Comparison of ENCODE assay signal across 8 mouse cellular contexts in the genomic region with DNA sequence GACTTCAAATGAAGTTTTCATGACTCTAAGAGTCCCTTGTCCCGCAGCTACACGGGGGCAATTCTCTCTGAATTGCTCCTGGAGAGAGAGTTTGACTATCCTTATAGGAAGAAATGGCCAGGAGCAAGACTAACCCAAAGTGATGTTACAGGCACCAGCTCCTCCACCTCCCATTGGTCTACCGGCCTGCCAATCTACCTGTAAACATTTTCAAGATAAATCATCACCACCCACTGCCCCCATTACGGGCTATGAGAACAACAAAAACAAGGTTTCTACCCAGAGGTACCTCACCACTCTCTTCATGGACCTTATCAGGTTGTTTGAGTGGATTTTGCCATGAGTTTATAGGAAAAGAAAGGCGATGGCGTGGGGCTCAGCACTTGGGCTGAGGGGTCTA. TPM values are rescaled to one million over a fixed set of nuclear protein-coding genes. Genes with fewer than 3 reads are reported as not detected.
A peak's percentile ranks its signal among the peaks of the same experiment; 100 is the strongest.
DNase-seq lines count a peak whose midpoint lies in the region; ATAC-seq and TF ChIP-seq lines count a peak whose summit lies in the region.

No protein-coding gene starts in this region.

- intact Hi-C loops in left cerebral cortex, postnatal 4 days (cut with DNase I) = loop anchor here (10.0 kb wide), 2 partner anchors 153 to 293 kb away; no protein-coding TSS in a partner anchor

- WGBS in lung, embryonic 14.5 days = 31% methylated on average over 6 of the region's 6 CpGs
- WGBS in heart, embryonic 13.5 days = 37% methylated on average over 6 of the region's 6 CpGs
- WGBS in neural tube, embryonic 12.5 days = 40% methylated on average over 6 of the region's 6 CpGs

- H3K9me3 ChIP-seq in lung, embryonic 14.5 days (ENCODE audit: low read depth, low read length) = no peaks in the 10 kb centered on the region
- no peaks in the 10 kb centered on the region for H3K9me3 ChIP-seq in heart, embryonic 13.5 days
- H3K9me3 ChIP-seq in neural tube, embryonic 12.5 days = no peaks in the 10 kb centered on the region

- peak; percentile 41 for DNase-seq in lung, embryonic 14.5 days
- DNase-seq in lung, adult 18-20 months = no peak
- peak; percentile 46 for DNase-seq in kidney, postnatal 14 days
- no peak for DNase-seq in spleen, postnatal 14 days (ENCODE audit: low spot score in 2 of 2)
- no peak for DNase-seq in left cerebral cortex, postnatal 4 days

- peak overlapping the region; percentile 70 for H3K4me3 ChIP-seq in lung, embryonic 14.5 days (ENCODE audit: low read depth, low read length)
- peak overlapping the region; percentile 82 for H3K4me3 ChIP-seq in heart, embryonic 13.5 days
- H3K4me3 ChIP-seq in neural tube, embryonic 12.5 days = peak overlapping the region; percentile 46

- ATAC-seq in lung, embryonic 14.5 days (ENCODE audit: insufficient read depth) = no peak
- ATAC-seq in heart, embryonic 13.5 days (ENCODE audit: extremely low read depth, insufficient number of reproducible peaks, low FRiP score, low TSS enrichment) = no peak
- no peak for ATAC-seq in neural tube, embryonic 12.5 days (ENCODE audit: low FRiP score, low read depth)
- no peak for ATAC-seq in erythroid progenitor cell, adult 5-6 weeks (replicated peaks; ENCODE audit: low FRiP score, poor library complexity, severe bottlenecking)

- peak overlapping the region; percentile 70 for H3K9ac ChIP-seq in lung, embryonic 14.5 days
- H3K9ac ChIP-seq in heart, embryonic 13.5 days = peak overlapping the region; percentile 86
- no peak overlapping the region for H3K9ac ChIP-seq in neural tube, embryonic 12.5 days

- H3K36me3 ChIP-seq in lung, embryonic 14.5 days (ENCODE audit: insufficient read depth) = no peaks in the 10 kb centered on the region
- no peaks in the 10 kb centered on the region for H3K36me3 ChIP-seq in heart, embryonic 13.5 days
- H3K36me3 ChIP-seq in neural tube, embryonic 12.5 days = no peaks in the 10 kb centered on the region

- H3K27me3 ChIP-seq in lung, embryonic 14.5 days (ENCODE audit: insufficient read depth, low read length) = peaks cover 17% of the 10 kb centered on the region; the same call in 1 of the 2 replicates
- peaks cover 23% of the 10 kb centered on the region for H3K27me3 ChIP-seq in heart, embryonic 13.5 days (replicated peaks)
- H3K27me3 ChIP-seq in neural tube, embryonic 12.5 days (replicated peaks) = peaks cover 19% of the 10 kb centered on the region

- no peak for TF ChIP-seq CTCF in lung, embryonic 14.5 days (IDR thresholded peaks at IDR 0.05; ENCODE audit: low read depth)

- H3K27ac ChIP-seq in lung, embryonic 14.5 days (ENCODE audit: low read depth) = no peak overlapping the region
- H3K27ac ChIP-seq in heart, embryonic 13.5 days (replicated peaks) = 0 out of 2 replicates have a peak overlapping the region, but pooled peaks have one; percentile 28
- H3K27ac ChIP-seq in neural tube, embryonic 12.5 days = no peak overlapping the region

- peaks cover 7% of the 10 kb centered on the region for H3K4me1 ChIP-seq in lung, embryonic 14.5 days (ENCODE audit: insufficient read depth)
- H3K4me1 ChIP-seq in heart, embryonic 13.5 days = peaks cover 48% of the 10 kb centered on the region
- H3K4me1 ChIP-seq in neural tube, embryonic 12.5 days = peaks cover 31% of the 10 kb centered on the region

- peak overlapping the region; percentile 98 for H3K4me2 ChIP-seq in lung, embryonic 14.5 days
- peak overlapping the region; percentile 95 for H3K4me2 ChIP-seq in heart, embryonic 13.5 days
- peak overlapping the region; percentile 85 for H3K4me2 ChIP-seq in neural tube, embryonic 12.5 days (replicated peaks)

RNA-seq across cellular contexts. Expression of a gene that starts 1.4 kb away (rescaled TPM):
- polyA plus RNA-seq in lung, embryonic 14.5 days (2014; fragmentation: Nextera tagmentation; extraction: Ambion mirVana) = 11.4 and 15.5 TPM in 2 replicates
- 7.4 and 9.9 TPM in 2 replicates for polyA plus RNA-seq in heart, embryonic 13.5 days (2015; fragmentation: Nextera tagmentation; extraction: Ambion mirVana)
- polyA plus RNA-seq in neural tube, embryonic 12.5 days (2016; fragmentation: Nextera tagmentation; extraction: Ambion mirVana) = 3.8 and 4.5 TPM in 2 replicates
- 3.8 and 5.4 TPM in 2 replicates for total RNA-seq in erythroid progenitor cell, adult 5-6 weeks (2015; ENCODE audit: low replicate concordance)
- 0.68 and 0.90 TPM in 2 replicates for total RNA-seq in erythroid progenitor cell, adult 5-6 weeks (2017; ENCODE audit: low replicate concordance)
- total RNA-seq in left cerebral cortex, postnatal 4 days (2021) = 10 to 100 TPM; 18.3 to 19.0 TPM

Comparison
In these comparisons a context has a peak if more than half of its experiments do, and no peak if none do; other contexts are left out.
1. DNase-seq: peak in lung, embryonic 14.5 days (single experiment) and kidney, postnatal 14 days (single experiment); none in lung, adult 18-20 months (0 of 2), spleen, postnatal 14 days (0 of 2) and left cerebral cortex, postnatal 4 days (single experiment).
2. Peak in every context shown above with its lines, with median percentiles within 50 percentile points of each other: H3K4me2 ChIP-seq and H3K4me3 ChIP-seq.